Mouse (Mus musculus): ENCODE data around the gene Prkg1. TPM values are rescaled to one million over a fixed set of nuclear protein-coding genes. Genes with fewer than 3 reads are reported as not detected.
A peak's percentile ranks its signal among the peaks of the same experiment; 100 is the strongest.

Prkg1 gene
- polyA plus RNA-seq, 1 experiment from 2014 or later: 3.1 TPM

- Histone ChIP-seq H3K9me3 (ENCODE audit: low read length) (no peaks in the 10 kb centered on the region), H3K27ac (ENCODE audit: low read length) (no peak overlapping the region), H3K27me3 (ENCODE audit: insufficient read depth, low read length) (no peaks in the 10 kb centered on the region), H3K4me2 (replicated peaks; ENCODE audit: low read depth, low read length) (no peak overlapping the region), H3K4me3 (ENCODE audit: low read length) (no peak overlapping the region), H3K4me1 (ENCODE audit: insufficient read depth, low read length) (no peaks in the 10 kb centered on the region), H3K36me3 (ENCODE audit: insufficient read depth, low read length) (no peaks in the 10 kb centered on the region), H3K9ac (replicated peaks; ENCODE audit: low read length) (no peak overlapping the region)
- WGBS: 79% methylated on average over 3 of the region's 3 CpGs
- ATAC-seq (ENCODE audit: low FRiP score, low TSS enrichment): no peak
Measured at GRCm38 (mm10) chr19:31038951-31039350, 725.9 kb downstream of the Prkg1 start.

GRCm38 (mm10) chr19:31031596-31031995 is 733.2 kb downstream of the Prkg1 start:
- WGBS: 64% methylated on average over 6 of the region's 6 CpGs
- Histone ChIP-seq H3K9me3 (ENCODE audit: low read length) (no peaks in the 10 kb centered on the region), H3K27me3 (ENCODE audit: insufficient read depth, low read length) (no peaks in the 10 kb centered on the region), H3K4me2 (replicated peaks; ENCODE audit: low read depth, low read length) (no peak overlapping the region), H3K36me3 (ENCODE audit: insufficient read depth, low read length) (no peaks in the 10 kb centered on the region), H3K4me3 (ENCODE audit: low read length) (no peak overlapping the region), H3K9ac (replicated peaks; ENCODE audit: low read length) (no peak overlapping the region), H3K4me1 (ENCODE audit: insufficient read depth, low read length) (no peaks in the 10 kb centered on the region), H3K27ac (ENCODE audit: low read length) (no peak overlapping the region)
- ATAC-seq (ENCODE audit: low FRiP score, low TSS enrichment): no peak

GRCm38 (mm10) chr19:31026797-31027196 is 738.0 kb downstream of the Prkg1 start:
- Histone ChIP-seq H3K4me1 (ENCODE audit: insufficient read depth, low read length) (no peaks in the 10 kb centered on the region), H3K36me3 (ENCODE audit: insufficient read depth, low read length) (no peaks in the 10 kb centered on the region), H3K4me2 (replicated peaks; ENCODE audit: low read depth, low read length) (no peak overlapping the region), H3K27me3 (ENCODE audit: insufficient read depth, low read length) (no peaks in the 10 kb centered on the region), H3K27ac (ENCODE audit: low read length) (no peak overlapping the region), H3K9me3 (ENCODE audit: low read length) (no peaks in the 10 kb centered on the region), H3K9ac (replicated peaks; ENCODE audit: low read length) (no peak overlapping the region), H3K4me3 (ENCODE audit: low read length) (no peak overlapping the region)
- WGBS: 78% methylated on average over 5 of the region's 5 CpGs
- ATAC-seq (ENCODE audit: low FRiP score, low TSS enrichment): no peak

- Histone ChIP-seq H3K4me2 (replicated peaks; ENCODE audit: low read depth, low read length) (no peak overlapping the region), H3K27me3 (ENCODE audit: insufficient read depth, low read length) (no peaks in the 10 kb centered on the region), H3K9me3 (ENCODE audit: low read length) (no peaks in the 10 kb centered on the region), H3K4me1 (ENCODE audit: insufficient read depth, low read length) (0 out of 2 replicates have a peak, but pooled peaks cover 4% of the 10 kb centered on the region), H3K36me3 (ENCODE audit: insufficient read depth, low read length) (no peaks in the 10 kb centered on the region), H3K4me3 (ENCODE audit: low read length) (no peak overlapping the region), H3K27ac (ENCODE audit: low read length) (no peak overlapping the region), H3K9ac (replicated peaks; ENCODE audit: low read length) (no peak overlapping the region)
- WGBS: 73% methylated on average over 3 of the region's 3 CpGs
- no peak for ATAC-seq (ENCODE audit: low FRiP score, low TSS enrichment)
Measured at GRCm38 (mm10) chr19:31011528-31012133, 753.2 kb downstream of the Prkg1 start.

- H3K9ac ChIP-seq (replicated peaks; ENCODE audit: low read length): no peak overlapping the region
- H3K4me2 ChIP-seq (replicated peaks; ENCODE audit: low read depth, low read length): no peak overlapping the region
- H3K4me1 ChIP-seq (ENCODE audit: insufficient read depth, low read length): no peaks in the 10 kb centered on the region
- no peak for ATAC-seq (ENCODE audit: low FRiP score, low TSS enrichment)
- H3K4me3 ChIP-seq (ENCODE audit: low read length): no peak overlapping the region
- WGBS: 85% methylated on average over 2 of the region's 2 CpGs
- no peaks in the 10 kb centered on the region for H3K27me3 ChIP-seq (ENCODE audit: insufficient read depth, low read length)
- no peak overlapping the region for H3K27ac ChIP-seq (ENCODE audit: low read length)
- no peaks in the 10 kb centered on the region for H3K9me3 ChIP-seq (ENCODE audit: low read length)
- H3K36me3 ChIP-seq (ENCODE audit: insufficient read depth, low read length): no peaks in the 10 kb centered on the region
Measured at GRCm38 (mm10) chr19:30998572-30998971, 766.3 kb downstream of the Prkg1 start.

- no peak for ATAC-seq (ENCODE audit: low FRiP score, low TSS enrichment)
- H3K27ac ChIP-seq (ENCODE audit: low read length): no peak overlapping the region
- no peaks in the 10 kb centered on the region for H3K4me1 ChIP-seq (ENCODE audit: insufficient read depth, low read length)
- no peak overlapping the region for H3K4me2 ChIP-seq (replicated peaks; ENCODE audit: low read depth, low read length)
- no peak overlapping the region for H3K4me3 ChIP-seq (ENCODE audit: low read length)
- no peaks in the 10 kb centered on the region for H3K9me3 ChIP-seq (ENCODE audit: low read length)
- no peaks in the 10 kb centered on the region for H3K36me3 ChIP-seq (ENCODE audit: insufficient read depth, low read length)
- 61% methylated on average over 4 of the region's 4 CpGs for WGBS
- no peaks in the 10 kb centered on the region for H3K27me3 ChIP-seq (ENCODE audit: insufficient read depth, low read length)
- no peak overlapping the region for H3K9ac ChIP-seq (replicated peaks; ENCODE audit: low read length)
Measured at GRCm38 (mm10) chr19:30990390-30990789, 774.4 kb downstream of the Prkg1 start.

- no peaks in the 10 kb centered on the region for H3K4me1 ChIP-seq (ENCODE audit: insufficient read depth, low read length)
- H3K27ac ChIP-seq (ENCODE audit: low read length): no peak overlapping the region
- no peak overlapping the region for H3K9ac ChIP-seq (replicated peaks; ENCODE audit: low read length)
- H3K36me3 ChIP-seq (ENCODE audit: insufficient read depth, low read length): no peaks in the 10 kb centered on the region
- no peak overlapping the region for H3K4me3 ChIP-seq (ENCODE audit: low read length)
- WGBS: 87% methylated on average over 4 of the region's 4 CpGs
- ATAC-seq (ENCODE audit: low FRiP score, low TSS enrichment): no peak
- H3K4me2 ChIP-seq (replicated peaks; ENCODE audit: low read depth, low read length): no peak overlapping the region
- H3K27me3 ChIP-seq (ENCODE audit: insufficient read depth, low read length): no peaks in the 10 kb centered on the region
- no peaks in the 10 kb centered on the region for H3K9me3 ChIP-seq (ENCODE audit: low read length)
Measured at GRCm38 (mm10) chr19:30982436-30982835, 782.4 kb downstream of the Prkg1 start.

GRCm38 (mm10) chr19:30978096-30978495 is 786.7 kb downstream of the Prkg1 start:
- H3K4me3 ChIP-seq (ENCODE audit: low read length): no peak overlapping the region
- ATAC-seq (ENCODE audit: low FRiP score, low TSS enrichment): no peak
- no peaks in the 10 kb centered on the region for H3K27me3 ChIP-seq (ENCODE audit: insufficient read depth, low read length)
- H3K27ac ChIP-seq (ENCODE audit: low read length): no peak overlapping the region
- no peak overlapping the region for H3K4me2 ChIP-seq (replicated peaks; ENCODE audit: low read depth, low read length)
- no peak overlapping the region for H3K9ac ChIP-seq (replicated peaks; ENCODE audit: low read length)
- no peaks in the 10 kb centered on the region for H3K9me3 ChIP-seq (ENCODE audit: low read length)
- no peaks in the 10 kb centered on the region for H3K36me3 ChIP-seq (ENCODE audit: insufficient read depth, low read length)
- H3K4me1 ChIP-seq (ENCODE audit: insufficient read depth, low read length): no peaks in the 10 kb centered on the region
- whole genome bisulfite sequencing: 77% methylated on average over 4 of the region's 4 CpGs

- H3K9me3 ChIP-seq (ENCODE audit: low read length): no peaks in the 10 kb centered on the region
- H3K27me3 ChIP-seq (ENCODE audit: insufficient read depth, low read length): no peaks in the 10 kb centered on the region
- H3K36me3 ChIP-seq (ENCODE audit: insufficient read depth, low read length): no peaks in the 10 kb centered on the region
- peaks cover 7% of the 10 kb centered on the region for H3K4me1 ChIP-seq (ENCODE audit: insufficient read depth, low read length)
- H3K4me3 ChIP-seq (ENCODE audit: low read length): no peak overlapping the region
- no peak overlapping the region for H3K4me2 ChIP-seq (replicated peaks; ENCODE audit: low read depth, low read length)
- no peak overlapping the region for H3K27ac ChIP-seq (ENCODE audit: low read length)
- no peak for ATAC-seq (ENCODE audit: low FRiP score, low TSS enrichment)
- H3K9ac ChIP-seq (replicated peaks; ENCODE audit: low read length): no peak overlapping the region
- 82% methylated on average over 3 of the region's 3 CpGs for WGBS
Measured at GRCm38 (mm10) chr19:30950610-30951009, 814.2 kb downstream of the Prkg1 start.

GRCm38 (mm10) chr19:30948202-30948601 is 816.6 kb downstream of the Prkg1 start:
- no peak overlapping the region for H3K4me3 ChIP-seq (ENCODE audit: low read length)
- no peaks in the 10 kb centered on the region for H3K36me3 ChIP-seq (ENCODE audit: insufficient read depth, low read length)
- no peak overlapping the region for H3K9ac ChIP-seq (replicated peaks; ENCODE audit: low read length)
- H3K27me3 ChIP-seq (ENCODE audit: insufficient read depth, low read length): no peaks in the 10 kb centered on the region
- peak; percentile 54; the same call in 1 of the 2 replicates for ATAC-seq (ENCODE audit: low FRiP score, low TSS enrichment)
- no peaks in the 10 kb centered on the region for H3K9me3 ChIP-seq (ENCODE audit: low read length)
- 45% methylated on average over 1 of the region's 1 CpGs for WGBS
- H3K4me2 ChIP-seq (replicated peaks; ENCODE audit: low read depth, low read length): no peak overlapping the region
- H3K4me1 ChIP-seq (ENCODE audit: insufficient read depth, low read length): peaks cover 7% of the 10 kb centered on the region
- H3K27ac ChIP-seq (ENCODE audit: low read length): 0 out of 2 replicates have a peak overlapping the region, but pooled peaks have one; percentile 50
